Mouse (Mus musculus): Measurements from ENCODE around the gene Matn4. TPM values are rescaled to one million over a fixed set of nuclear protein-coding genes. Genes with fewer than 3 reads are reported as not detected.

Gene Matn4
- polyA plus RNA-seq, 1 experiment from 2014 or later, result 1.1 TPM

GRCm38 (mm10) chr2:164424406-164424805, 19.4 kb upstream of the Matn4 start:
- Histone ChIP-seq H3K27me3 (ENCODE audit: control insufficient read depth, insufficient read depth, low read length) (no peaks in the 10 kb centered on the region), H3K36me3 (ENCODE audit: control insufficient read depth, insufficient read depth, low read length) (peaks cover 23% of the 10 kb centered on the region), H3K4me3 (ENCODE audit: low read depth, low read length) (no peak overlapping the region), H3K27ac (ENCODE audit: low read length) (no peak overlapping the region), H3K4me1 (ENCODE audit: control insufficient read depth, insufficient read depth, low read length) (no peaks in the 10 kb centered on the region), H3K4me2 (replicated peaks; ENCODE audit: low read depth, low read length) (no peak overlapping the region), H3K9me3 (ENCODE audit: control insufficient read depth, low read depth, low read length) (no peaks in the 10 kb centered on the region), H3K9ac (replicated peaks; ENCODE audit: low read depth, low read length) (no peak overlapping the region)
- ATAC-seq (ENCODE audit: insufficient number of reproducible peaks, insufficient read depth, low FRiP score, low read depth), result no peak
- WGBS, result 91% methylated on average over 8 of the region's 8 CpGs

- H3K4me1 ChIP-seq (ENCODE audit: control insufficient read depth, insufficient read depth, low read length), result no peaks in the 10 kb centered on the region
- no peaks in the 10 kb centered on the region for H3K27me3 ChIP-seq (ENCODE audit: control insufficient read depth, insufficient read depth, low read length)
- no peak overlapping the region for H3K4me3 ChIP-seq (ENCODE audit: low read depth, low read length)
- H3K4me2 ChIP-seq (replicated peaks; ENCODE audit: low read depth, low read length), result no peak overlapping the region
- H3K36me3 ChIP-seq (ENCODE audit: control insufficient read depth, insufficient read depth, low read length), result peaks cover 23% of the 10 kb centered on the region
- ATAC-seq (ENCODE audit: insufficient number of reproducible peaks, insufficient read depth, low FRiP score, low read depth), result no peak
- no peak overlapping the region for H3K27ac ChIP-seq (ENCODE audit: low read length)
- no peak overlapping the region for H3K9ac ChIP-seq (replicated peaks; ENCODE audit: low read depth, low read length)
- no peaks in the 10 kb centered on the region for H3K9me3 ChIP-seq (ENCODE audit: control insufficient read depth, low read depth, low read length)
- WGBS, result 89% methylated on average over 11 of the region's 11 CpGs
These were observed 18.5 kb upstream of the Matn4 start for GRCm38 (mm10) chr2:164423464-164423863.

DNA sequence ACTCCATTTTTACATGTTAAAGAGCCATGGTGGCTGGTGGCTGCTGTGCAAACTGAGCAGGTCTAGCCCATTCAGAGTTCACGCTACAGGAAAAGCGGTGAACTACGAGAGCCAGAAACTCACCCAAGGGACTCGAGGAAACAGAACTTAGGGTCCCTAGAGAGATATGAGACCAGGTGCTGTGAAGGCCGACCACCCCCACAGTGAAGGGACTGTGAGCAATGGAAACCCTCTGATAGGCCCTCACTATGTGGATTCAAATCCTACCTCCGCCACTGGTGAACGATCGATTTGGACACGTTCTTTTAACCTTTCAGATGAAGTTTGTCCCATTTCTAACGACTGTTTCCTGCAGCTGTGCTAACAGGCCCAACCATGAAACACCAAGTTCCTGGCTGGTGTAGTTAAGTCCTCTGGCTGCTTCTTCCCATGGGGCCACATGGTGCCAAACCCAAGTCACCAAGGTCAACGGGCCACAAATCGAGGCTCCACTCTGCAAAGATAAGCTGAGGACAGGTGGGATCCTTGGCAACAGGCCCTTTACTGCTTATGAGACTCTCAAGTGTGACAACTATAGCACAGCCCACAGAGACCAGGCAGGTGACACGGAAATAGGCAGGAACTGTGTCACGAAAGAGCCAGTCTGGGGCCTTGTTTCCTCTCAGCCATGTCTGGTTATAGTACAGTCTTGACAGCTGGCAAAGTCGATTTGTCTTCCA, 17.9 kb upstream of the Matn4 start:
- no peak for ATAC-seq (ENCODE audit: insufficient number of reproducible peaks, insufficient read depth, low FRiP score, low read depth)
- no peaks in the 10 kb centered on the region for H3K9me3 ChIP-seq (ENCODE audit: control insufficient read depth, low read depth, low read length)
- no peaks in the 10 kb centered on the region for H3K4me1 ChIP-seq (ENCODE audit: control insufficient read depth, insufficient read depth, low read length)
- H3K9ac ChIP-seq (replicated peaks; ENCODE audit: low read depth, low read length), result no peak overlapping the region
- H3K4me3 ChIP-seq (ENCODE audit: low read depth, low read length), result no peak overlapping the region
- no peaks in the 10 kb centered on the region for H3K27me3 ChIP-seq (ENCODE audit: control insufficient read depth, insufficient read depth, low read length)
- peaks cover 23% of the 10 kb centered on the region for H3K36me3 ChIP-seq (ENCODE audit: control insufficient read depth, insufficient read depth, low read length)
- no peak overlapping the region for H3K27ac ChIP-seq (ENCODE audit: low read length)
- H3K4me2 ChIP-seq (replicated peaks; ENCODE audit: low read depth, low read length), result no peak overlapping the region
- 86% methylated on average over 15 of the region's 15 CpGs for WGBS

DNA sequence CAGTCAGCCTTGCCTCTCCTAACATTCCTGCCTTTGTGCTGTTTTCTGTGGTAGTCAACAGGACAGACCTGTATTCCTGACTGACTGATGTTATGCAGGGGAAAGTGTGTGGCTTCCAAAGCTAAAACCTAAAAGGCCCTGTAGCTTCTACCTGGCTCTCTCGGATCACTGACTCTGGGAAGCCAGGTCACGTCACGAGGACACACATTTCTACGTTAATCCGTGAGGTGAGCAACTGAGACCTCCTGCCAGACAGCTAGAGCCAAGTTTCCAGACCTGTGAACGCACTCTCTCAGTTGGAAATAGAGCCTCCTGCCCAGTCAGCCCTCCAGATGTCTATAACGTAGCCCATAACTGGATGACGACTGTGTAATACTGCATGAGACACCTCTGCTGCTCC, 17.0 kb upstream of the Matn4 start:
- peaks cover 20% of the 10 kb centered on the region for H3K36me3 ChIP-seq (ENCODE audit: control insufficient read depth, insufficient read depth, low read length)
- no peaks in the 10 kb centered on the region for H3K9me3 ChIP-seq (ENCODE audit: control insufficient read depth, low read depth, low read length)
- H3K4me2 ChIP-seq (replicated peaks; ENCODE audit: low read depth, low read length), result no peak overlapping the region
- ATAC-seq (ENCODE audit: insufficient number of reproducible peaks, insufficient read depth, low FRiP score, low read depth), result no peak
- peak overlapping the region; percentile 61; the same call in 1 of the 2 replicates for H3K27ac ChIP-seq (ENCODE audit: low read length)
- H3K27me3 ChIP-seq (ENCODE audit: control insufficient read depth, insufficient read depth, low read length), result no peaks in the 10 kb centered on the region
- H3K9ac ChIP-seq (replicated peaks; ENCODE audit: low read depth, low read length), result no peak overlapping the region
- no peak overlapping the region for H3K4me3 ChIP-seq (ENCODE audit: low read depth, low read length)
- no peaks in the 10 kb centered on the region for H3K4me1 ChIP-seq (ENCODE audit: control insufficient read depth, insufficient read depth, low read length)
- WGBS, result 81% methylated on average over 8 of the region's 8 CpGs

- WGBS, result 77% methylated on average over 7 of the region's 7 CpGs
These were observed 16.3 kb upstream of the Matn4 start for GRCm38 (mm10) chr2:164421306-164421705.

DNA sequence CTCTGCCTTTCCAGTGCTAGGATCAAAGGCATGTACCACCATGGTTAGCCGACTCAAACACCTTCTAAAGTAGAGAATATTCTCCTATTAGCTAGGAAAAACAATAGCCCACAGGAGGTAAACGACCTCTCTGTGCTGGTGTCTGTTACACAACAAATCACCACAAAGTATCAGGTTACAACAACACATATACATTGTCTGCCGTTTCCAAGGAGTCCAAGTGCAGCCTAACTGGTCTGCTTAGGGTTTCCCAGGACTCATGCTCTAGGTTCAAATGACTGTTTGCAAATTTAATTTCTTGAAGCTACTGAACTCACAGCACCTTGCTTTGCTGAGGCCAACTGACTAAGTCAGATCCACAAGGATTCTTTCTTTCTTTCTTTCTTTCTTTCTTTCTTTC, 14.5 kb upstream of the Matn4 start:
- no peak for ATAC-seq (ENCODE audit: insufficient number of reproducible peaks, insufficient read depth, low FRiP score, low read depth)
- 7% methylated on average over 3 of the region's 3 CpGs for WGBS
- no peaks in the 10 kb centered on the region for H3K9me3 ChIP-seq (ENCODE audit: control insufficient read depth, low read depth, low read length)
- H3K36me3 ChIP-seq (ENCODE audit: control insufficient read depth, insufficient read depth, low read length), result peaks cover 5% of the 10 kb centered on the region
- H3K27me3 ChIP-seq (ENCODE audit: control insufficient read depth, insufficient read depth, low read length), result no peaks in the 10 kb centered on the region
- H3K4me2 ChIP-seq (replicated peaks; ENCODE audit: low read depth, low read length), result no peak overlapping the region
- H3K9ac ChIP-seq (replicated peaks; ENCODE audit: low read depth, low read length), result no peak overlapping the region
- H3K27ac ChIP-seq (ENCODE audit: low read length), result no peak overlapping the region
- no peak overlapping the region for H3K4me3 ChIP-seq (ENCODE audit: low read depth, low read length)
- H3K4me1 ChIP-seq (ENCODE audit: control insufficient read depth, insufficient read depth, low read length), result no peaks in the 10 kb centered on the region

More at GRCm38 (mm10) chr2:164421306-164421705, 16.3 kb upstream of the Matn4 start:
- no peak overlapping the region for H3K4me2 ChIP-seq (replicated peaks; ENCODE audit: low read depth, low read length)
- no peak for ATAC-seq (ENCODE audit: insufficient number of reproducible peaks, insufficient read depth, low FRiP score, low read depth)
- H3K27me3 ChIP-seq (ENCODE audit: control insufficient read depth, insufficient read depth, low read length), result no peaks in the 10 kb centered on the region
- H3K27ac ChIP-seq (ENCODE audit: low read length), result no peak overlapping the region
- H3K4me1 ChIP-seq (ENCODE audit: control insufficient read depth, insufficient read depth, low read length), result no peaks in the 10 kb centered on the region
- peaks cover 16% of the 10 kb centered on the region for H3K36me3 ChIP-seq (ENCODE audit: control insufficient read depth, insufficient read depth, low read length)
- H3K4me3 ChIP-seq (ENCODE audit: low read depth, low read length), result no peak overlapping the region
- no peaks in the 10 kb centered on the region for H3K9me3 ChIP-seq (ENCODE audit: control insufficient read depth, low read depth, low read length)
- no peak overlapping the region for H3K9ac ChIP-seq (replicated peaks; ENCODE audit: low read depth, low read length)

GRCm38 (mm10) chr2:164418308-164418875, 13.4 kb upstream of the Matn4 start:
- Histone ChIP-seq H3K4me2 (replicated peaks; ENCODE audit: low read depth, low read length) (no peak overlapping the region), H3K27ac (ENCODE audit: low read length) (no peak overlapping the region), H3K27me3 (ENCODE audit: control insufficient read depth, insufficient read depth, low read length) (no peaks in the 10 kb centered on the region), H3K9me3 (ENCODE audit: control insufficient read depth, low read depth, low read length) (no peaks in the 10 kb centered on the region), H3K4me3 (ENCODE audit: low read depth, low read length) (no peak overlapping the region), H3K4me1 (ENCODE audit: control insufficient read depth, insufficient read depth, low read length) (no peaks in the 10 kb centered on the region), H3K9ac (replicated peaks; ENCODE audit: low read depth, low read length) (no peak overlapping the region), H3K36me3 (ENCODE audit: control insufficient read depth, insufficient read depth, low read length) (peaks cover 1% of the 10 kb centered on the region; the same call in 1 of the 2 replicates)
- ATAC-seq (ENCODE audit: insufficient number of reproducible peaks, insufficient read depth, low FRiP score, low read depth), result no peak
- WGBS, result 36% methylated on average over 3 of the region's 3 CpGs

DNA sequence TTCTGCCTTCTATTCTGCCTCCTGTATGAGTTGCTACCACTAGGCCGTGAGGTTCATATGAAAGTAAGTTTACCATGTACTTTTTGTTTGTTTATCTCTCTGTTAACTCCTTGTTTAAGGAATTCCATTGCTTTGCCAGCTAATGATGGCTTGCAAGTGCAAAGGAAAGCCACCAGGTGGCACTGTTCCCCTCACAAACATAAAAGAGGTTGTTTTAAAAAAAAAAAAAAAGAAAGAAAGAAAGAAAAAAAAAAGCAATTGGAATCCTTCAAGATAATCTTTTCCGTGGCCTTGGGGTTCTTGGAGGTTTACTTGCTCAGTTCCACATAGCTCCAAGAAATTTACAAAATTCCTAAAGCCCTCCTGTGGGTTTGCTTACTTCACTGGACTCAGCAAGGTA, 12.2 kb upstream of the Matn4 start:
- no peaks in the 10 kb centered on the region for H3K36me3 ChIP-seq (ENCODE audit: control insufficient read depth, insufficient read depth, low read length)
- no peak overlapping the region for H3K4me3 ChIP-seq (ENCODE audit: low read depth, low read length)
- H3K9me3 ChIP-seq (ENCODE audit: control insufficient read depth, low read depth, low read length), result no peaks in the 10 kb centered on the region
- H3K4me2 ChIP-seq (replicated peaks; ENCODE audit: low read depth, low read length), result no peak overlapping the region
- no peak for ATAC-seq (ENCODE audit: insufficient number of reproducible peaks, insufficient read depth, low FRiP score, low read depth)
- H3K4me1 ChIP-seq (ENCODE audit: control insufficient read depth, insufficient read depth, low read length), result no peaks in the 10 kb centered on the region
- WGBS, result 0% methylated on average over 2 of the region's 2 CpGs
- H3K27ac ChIP-seq (ENCODE audit: low read length), result no peak overlapping the region
- no peaks in the 10 kb centered on the region for H3K27me3 ChIP-seq (ENCODE audit: control insufficient read depth, insufficient read depth, low read length)
- no peak overlapping the region for H3K9ac ChIP-seq (replicated peaks; ENCODE audit: low read depth, low read length)
